Mouse (Mus musculus) left cerebral cortex, postnatal 14 days (tissue): ENCODE results near the gene Nucb1. TPM values are rescaled to one million over a fixed set of nuclear protein-coding genes. Genes with fewer than 3 reads are reported as not detected.
"Not testable (repeated sequence)": the region's sequence is repeated elsewhere in the genome, so short reads cannot be mapped to it uniquely, and the experiment has no call there.

Experiments
- DNase-seq, 2 experiments: peaks; one replicate each; pipeline ENCODE4 v3.0.0; 2021 to 2022; ENCODE audit warnings: low spot score in 2 of 2, mixed read lengths in 1 of 2
- intact Hi-C: fragments of 180-260 bp; cut with DNase I; formaldehyde crosslinking; loops from one replicate; pipeline ENCODE4 v1.15.1; 2025
- long read RNA-seq, 2 experiments: library from polyadenylated mRNA; stranded (forward); transcript quantifications; one replicate each; pipeline ENCODE4 v2.0.0; 2021
- total RNA-seq, 2 experiments: library from RNA; stranded (reverse); gene quantifications; 2 replicates each; pipeline ENCODE4 v1.2.3; 2021

The Nucb1 gene
- total RNA-seq: 100 to 1,000 TPM; 109 to 110 TPM
- long read RNA-seq, experiment 1, full-length matches to known transcripts: 164 of 191 reads
- long read RNA-seq, experiment 1, partial matches to known transcripts: 11 of 191 reads
- long read RNA-seq, experiment 1, other reads (novel, unspliced or antisense): 16 of 191 reads
- long read RNA-seq, experiment 2, full-length matches to known transcripts: 157 of 170 reads
- long read RNA-seq, experiment 2, partial matches to known transcripts: 9 of 170 reads
- long read RNA-seq, experiment 2, other reads (novel, unspliced or antisense): 4 of 170 reads

DNA sequence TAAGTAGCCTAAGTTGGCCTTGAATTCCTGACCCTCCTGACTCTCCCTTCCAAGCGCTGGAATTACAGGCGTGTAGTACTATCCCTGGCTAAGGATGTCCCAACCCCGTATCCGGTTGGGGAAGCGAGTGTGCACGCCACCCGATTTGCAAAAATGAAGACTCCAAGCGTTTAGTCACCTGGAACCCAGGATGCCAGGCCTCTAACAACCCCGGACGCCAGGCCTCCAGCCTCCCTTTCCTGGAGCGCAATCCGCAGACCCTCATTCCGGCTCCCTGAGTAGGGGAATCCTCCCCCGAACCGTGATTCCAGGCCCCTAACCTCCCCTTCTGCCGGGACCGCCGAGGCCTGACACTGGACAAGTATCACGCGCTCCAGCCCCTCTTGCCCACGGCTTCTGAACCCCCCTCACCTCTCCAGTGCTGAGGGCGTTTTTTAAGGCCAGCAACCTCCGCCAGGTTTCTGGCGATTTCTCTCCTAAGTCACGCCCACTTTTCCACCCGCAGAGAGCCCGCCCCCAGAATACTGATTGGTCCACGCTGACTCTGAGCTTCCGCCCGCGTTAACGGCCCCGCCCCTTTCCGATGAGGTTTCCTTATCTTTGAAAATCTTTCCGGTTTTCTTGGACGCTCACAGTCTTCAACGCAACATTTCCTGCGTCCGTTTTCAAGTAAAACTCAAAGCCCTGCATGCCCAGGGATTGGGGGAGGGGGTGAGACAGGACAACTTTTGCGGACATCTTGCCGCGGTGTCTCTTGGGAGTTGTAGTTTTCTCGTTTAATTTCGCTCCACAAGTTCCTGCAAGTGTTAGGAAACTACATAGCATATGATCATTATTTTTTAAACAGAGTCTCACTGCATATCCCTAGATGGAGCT lies at the start of gene Nucb1:
Nucb1 (minus strand) TSS at position 495 of the 876 bp plus-strand sequence.
- peak; percentile 86 to 88 for DNase-seq
- intact Hi-C loops: no loop called here

DNA sequence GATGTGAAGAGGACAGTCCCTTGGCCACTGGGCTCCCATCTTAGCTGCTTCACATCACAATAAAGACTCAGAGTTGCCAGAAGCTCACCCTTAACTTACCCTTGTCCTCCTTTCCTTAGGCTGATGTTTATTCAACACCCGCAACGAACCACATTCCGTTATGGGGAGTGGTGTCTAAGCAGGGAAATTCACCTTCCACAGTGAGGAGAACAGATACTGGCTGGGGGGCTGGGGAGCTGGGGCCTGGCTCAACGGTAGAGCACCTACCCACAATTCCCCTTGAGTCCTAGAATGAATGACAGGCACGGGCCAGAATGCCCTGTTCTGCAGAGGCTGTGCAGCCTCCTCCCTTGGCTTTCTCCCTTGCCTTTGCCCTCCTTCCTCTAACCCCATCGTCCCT lies 48.7 kb upstream of the Nucb1 start:
- intact Hi-C loops: no loop called here
- DNase-seq: no peak

DNA sequence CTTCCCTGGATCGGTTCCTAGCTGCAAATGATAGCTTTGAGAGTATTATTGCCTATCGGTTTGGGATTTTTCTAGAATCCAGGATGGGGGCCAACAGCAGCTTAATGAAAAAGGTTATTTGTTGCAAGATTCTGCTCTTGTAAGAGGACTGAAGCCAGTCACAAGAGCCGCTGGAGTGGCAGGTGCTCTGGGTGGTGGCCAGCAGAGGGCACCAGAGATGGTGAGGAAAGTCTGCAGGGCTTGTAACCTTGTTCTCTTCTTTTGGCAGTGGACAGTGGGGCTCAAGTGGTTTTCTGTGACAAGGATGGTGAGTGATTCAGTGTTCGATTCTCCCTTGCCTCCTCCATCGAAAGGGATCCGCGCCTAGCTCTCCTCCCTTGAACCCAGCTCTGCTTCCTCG lies 45.6 kb upstream of the Nucb1 start:
- peak; percentile 53 to 72 for DNase-seq
- intact Hi-C loops: no loop called here

DNA sequence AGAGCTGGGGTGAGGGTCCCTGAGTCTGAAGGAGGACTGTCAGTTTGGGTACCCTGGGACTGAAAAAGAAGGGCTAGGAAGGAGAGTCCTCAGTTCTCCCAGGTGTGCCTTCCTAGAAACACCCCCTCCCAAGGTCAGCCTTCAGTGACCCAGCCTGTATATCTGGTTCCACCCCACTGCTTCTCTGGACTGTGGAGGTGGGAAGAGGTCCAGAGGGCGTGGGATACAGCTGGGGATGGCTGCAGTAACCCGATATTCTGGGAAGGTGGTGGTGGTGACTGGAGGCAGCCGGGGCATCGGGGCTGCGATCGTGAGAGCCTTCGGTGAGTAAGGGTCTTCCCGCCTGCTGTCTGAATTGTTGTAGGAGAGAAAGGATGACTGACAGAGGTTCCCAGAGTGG lies 44.5 kb upstream of the Nucb1 start, which contains the start of gene Hsd17b14:
Hsd17b14 (plus strand) TSS at position 150 of the 400 bp plus-strand sequence.
- DNase-seq: no peak
- intact Hi-C loops: no loop called here

DNA sequence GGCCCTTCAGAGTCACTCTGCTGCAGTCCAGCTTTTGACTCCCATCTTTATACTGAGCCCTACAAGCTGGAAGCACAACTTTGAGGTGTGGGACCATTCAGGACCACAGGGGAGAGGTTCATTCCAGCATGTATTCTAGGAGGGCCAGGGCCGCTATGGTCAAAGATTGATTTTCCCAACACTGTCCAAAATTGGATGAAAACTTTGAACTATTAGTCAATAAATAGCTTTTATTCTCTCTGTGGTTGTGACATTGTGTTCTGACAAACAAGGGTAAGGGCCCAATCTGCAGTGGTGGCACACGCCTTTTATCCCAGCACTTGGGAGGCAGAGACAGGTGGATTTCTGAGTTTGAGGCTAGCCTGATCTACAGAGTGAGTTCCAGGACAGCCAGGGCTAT lies 43.8 kb upstream of the Nucb1 start:
- intact Hi-C loops: no loop called here
- no peak for DNase-seq

DNA sequence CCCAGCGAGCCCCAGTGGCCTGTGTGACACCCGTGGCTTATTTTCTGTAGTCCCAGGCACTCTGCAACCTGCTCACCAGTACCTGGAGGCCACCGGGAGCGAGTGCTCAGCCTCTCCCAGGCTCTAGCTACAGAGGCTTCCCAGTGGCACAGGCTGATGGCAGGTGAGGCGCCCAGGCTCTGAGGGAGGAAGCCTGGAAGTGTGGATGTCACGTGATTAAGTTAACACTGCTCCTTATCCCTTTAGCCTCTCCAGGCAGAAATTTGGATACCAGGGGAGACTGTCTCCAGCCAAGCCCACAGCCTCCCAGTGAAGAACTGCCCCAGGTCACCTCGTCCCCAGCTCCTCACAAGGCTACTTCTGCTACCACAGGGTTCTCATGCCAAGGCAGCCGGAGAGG lies 43.3 kb upstream of the Nucb1 start:
- DNase-seq: no peak
- intact Hi-C loops: no loop called here

DNA sequence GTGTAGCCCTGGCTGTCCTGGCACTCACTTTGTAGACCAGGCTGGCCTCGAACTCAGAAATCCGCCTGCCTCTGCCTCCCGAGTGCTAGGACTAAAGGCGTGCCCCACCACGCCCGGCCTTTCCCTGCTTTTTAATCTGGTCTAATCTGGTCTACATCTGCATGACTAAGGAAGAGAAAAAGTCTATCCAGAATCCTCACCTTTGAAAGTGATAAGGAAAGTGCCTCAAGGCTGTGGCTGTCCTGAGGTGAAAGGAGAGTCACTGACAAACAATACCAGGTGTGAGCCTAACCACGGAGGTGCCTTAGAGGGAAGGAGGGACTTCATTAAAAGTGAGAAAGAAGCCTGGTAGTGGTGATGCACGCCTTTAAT lies 41.3 kb upstream of the Nucb1 start:
- no peak for DNase-seq
- intact Hi-C loops: no loop called here

DNA sequence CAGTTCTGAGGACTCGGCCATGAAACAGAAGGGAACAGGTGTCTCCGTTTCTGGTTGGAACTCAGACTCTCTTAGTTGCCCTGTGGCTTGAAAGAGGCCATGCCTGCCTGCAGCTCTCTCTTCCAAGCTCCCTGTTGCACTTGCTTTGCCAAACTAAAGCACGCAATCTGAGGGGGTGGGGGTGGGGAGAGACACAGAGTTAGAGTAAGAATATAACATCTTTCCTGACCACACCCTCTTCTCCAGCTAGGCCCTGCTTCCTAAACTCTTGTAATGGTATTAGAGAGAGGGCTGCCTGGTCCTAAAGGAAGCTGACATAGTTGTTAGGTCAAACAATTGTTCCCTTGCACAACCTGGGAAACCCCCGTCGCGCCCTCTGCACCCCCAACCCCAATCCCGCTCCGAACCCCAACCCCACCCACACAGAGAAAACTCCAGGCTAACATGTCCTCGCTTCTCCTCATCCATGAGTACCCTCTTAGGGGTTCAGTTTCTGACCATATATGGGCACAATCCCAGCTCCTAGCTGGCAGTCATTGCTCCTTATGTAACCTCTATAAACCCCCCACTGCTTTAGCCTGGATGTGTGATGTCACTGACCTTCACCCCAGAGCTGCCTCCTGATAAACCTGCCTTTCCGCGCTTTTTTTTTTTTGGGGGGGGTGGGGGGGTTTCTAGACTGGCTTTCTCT lies 40.8 kb upstream of the Nucb1 start:
- DNase-seq: no peak
- intact Hi-C loops: no loop called here

DNA sequence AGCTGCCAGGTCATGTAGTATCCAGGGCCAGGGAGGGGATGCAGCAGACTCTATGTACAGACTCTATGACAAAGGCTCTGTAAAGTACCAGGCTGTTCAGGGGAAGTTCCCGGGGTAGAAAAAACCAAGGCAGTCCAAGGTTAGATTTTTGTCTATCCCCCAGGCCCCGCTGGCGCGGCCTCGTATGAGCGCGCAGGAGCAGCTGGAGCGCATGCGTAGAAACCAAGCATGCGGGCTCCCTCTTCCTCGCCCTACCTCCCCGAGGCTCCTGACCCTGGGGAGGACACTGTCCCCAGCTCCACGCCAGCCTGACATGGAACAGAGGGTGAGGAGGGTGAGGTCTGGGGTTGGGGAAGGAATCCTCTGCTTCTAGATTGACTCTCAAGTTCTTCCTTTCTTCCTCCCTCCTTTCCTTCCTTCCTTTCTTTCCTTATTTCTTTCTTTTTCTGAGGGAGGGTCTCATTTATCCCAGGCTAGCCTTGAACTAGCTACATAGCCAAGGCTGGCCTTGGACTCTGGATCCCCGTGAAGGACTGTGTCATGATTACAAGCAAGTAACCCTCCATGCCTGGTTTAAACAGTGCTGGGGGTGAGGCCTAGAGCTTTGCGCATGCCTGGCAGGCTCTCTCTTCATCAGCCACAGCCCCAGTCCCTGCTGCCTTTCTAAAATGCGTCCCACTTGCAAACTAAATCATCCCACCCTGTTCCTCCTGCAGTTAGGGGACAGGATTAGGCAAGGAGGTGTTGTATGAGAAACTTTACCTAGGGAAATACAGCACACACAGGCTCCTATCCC lies 39.6 kb upstream of the Nucb1 start:
- DNase-seq: no peak
- intact Hi-C loops: no loop called here

DNA sequence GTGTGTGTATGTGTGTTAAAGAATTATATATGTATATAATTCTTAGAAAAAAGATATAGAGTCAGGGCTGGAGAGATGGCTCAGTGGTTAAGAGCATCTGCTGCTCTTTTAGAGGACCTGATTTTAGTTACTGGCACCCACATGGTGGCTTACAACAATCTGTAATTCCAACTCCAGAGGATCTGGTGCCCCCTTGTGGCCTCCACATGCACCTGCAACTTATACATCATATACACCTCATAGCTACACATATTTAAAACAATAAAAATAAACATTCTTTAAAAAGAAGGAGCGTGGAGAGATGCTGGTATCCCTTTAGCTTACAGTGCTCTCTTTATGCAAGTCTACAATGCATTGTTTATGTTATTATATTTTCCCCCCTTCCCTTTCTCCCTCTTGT lies 34.3 kb upstream of the Nucb1 start:
- DNase-seq: no peak
- intact Hi-C loops: no loop called here

DNA sequence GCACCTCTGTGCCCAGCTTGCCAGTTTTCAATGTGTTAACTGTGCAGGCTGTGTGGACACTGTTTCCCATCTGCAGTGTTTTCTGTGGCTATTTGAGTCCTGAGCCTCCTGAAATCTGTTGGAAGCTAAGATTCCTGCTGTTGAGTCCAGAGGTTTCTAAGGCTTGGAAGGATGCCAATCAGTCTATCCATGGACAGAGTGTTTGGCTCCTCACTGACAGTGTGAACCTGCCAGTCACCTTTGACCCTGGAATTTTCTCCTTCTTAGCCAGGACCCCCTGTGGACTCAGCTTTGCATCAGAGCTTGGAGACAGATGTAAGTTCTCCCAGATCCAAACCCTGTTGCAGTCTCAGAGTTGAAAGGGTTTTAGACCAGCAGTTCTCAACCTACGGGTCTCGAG lies 30.0 kb upstream of the Nucb1 start:
- intact Hi-C loops: no loop called here
- DNase-seq: no peak

DNA sequence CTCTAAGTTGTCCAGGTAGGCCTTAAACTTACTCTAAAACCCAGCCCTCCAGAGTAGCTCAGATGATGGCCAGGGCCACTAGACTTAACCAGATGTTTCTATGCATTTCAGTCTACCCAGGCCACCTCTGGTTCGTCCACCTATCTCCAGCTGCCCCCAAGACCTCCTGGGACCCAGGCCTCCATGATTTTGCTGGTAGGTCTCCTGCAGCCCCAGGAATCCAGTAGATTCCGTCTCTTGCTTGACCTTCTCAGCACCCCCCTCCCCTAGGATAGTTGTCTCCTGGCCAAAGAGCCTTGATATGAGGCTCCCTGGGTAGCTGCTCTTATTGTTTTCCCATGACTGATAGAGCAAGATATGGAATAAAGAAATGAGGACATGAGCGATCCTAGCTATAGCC lies 28.9 kb upstream of the Nucb1 start:
- intact Hi-C loops: no loop called here
- DNase-seq: no peak

DNA sequence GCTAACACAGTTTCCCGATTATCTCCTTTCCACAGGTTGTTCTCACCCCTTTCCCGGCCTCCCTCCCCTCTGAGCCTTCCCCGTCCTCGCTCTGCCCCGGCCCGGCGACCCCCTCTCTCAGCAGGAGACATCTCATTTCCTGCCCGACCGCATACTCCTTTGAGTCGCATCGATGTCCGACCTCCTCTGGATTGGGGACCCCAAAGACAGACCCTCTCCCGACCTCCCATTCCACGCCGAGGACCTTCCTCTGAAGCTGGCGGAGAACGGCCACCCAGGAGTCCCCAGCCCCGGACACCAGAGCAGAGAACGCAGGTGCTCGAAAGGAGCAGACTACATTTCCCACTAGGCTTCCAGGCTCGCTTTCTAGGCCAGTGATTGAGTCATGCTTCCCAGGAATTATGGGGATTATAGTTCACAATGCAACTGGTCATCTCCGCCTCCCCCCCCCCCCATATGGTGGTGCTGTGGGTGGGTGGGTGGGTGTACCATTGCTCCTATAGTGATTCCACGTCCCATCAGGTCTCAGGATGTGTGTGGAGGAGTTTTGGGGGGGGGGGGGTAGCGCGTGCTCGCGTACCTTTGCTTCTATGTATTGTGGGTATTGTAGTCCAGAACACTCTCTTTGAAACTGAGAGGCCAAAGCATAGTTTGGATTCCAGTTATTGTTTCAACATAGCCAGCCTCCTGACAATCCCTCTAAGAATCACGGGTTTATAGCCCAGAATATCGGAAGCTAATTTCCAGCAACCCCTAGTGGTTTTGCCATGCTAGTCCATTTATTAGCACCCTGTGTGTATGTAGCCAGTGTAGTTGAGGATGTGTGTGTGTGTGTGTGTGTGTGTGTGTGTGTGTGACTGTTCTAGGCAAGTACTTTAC lies 28.2 kb upstream of the Nucb1 start:
- intact Hi-C loops: no loop called here

DNA sequence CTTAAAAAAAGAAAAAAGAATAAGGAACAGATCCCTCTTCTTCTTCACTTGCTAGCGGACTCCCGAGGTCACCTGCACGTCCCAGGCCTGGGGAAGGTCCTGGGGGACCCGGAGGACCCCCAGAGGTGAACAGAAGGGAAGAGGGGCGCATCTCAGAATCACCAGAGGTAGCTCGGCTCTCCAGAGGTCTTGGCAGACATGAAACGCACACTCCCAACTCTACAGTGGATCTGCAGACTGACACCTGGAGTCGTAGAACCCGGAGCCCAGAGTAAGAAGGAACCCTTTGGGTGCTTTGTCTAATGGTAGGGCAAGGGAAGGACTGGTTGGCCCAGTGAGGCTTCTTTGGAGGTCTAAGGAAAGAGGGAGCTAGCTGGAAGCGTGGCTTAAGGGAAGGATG lies 27.4 kb upstream of the Nucb1 start:
- DNase-seq: no peak
- intact Hi-C loops: no loop called here

More for the DNA sequence above, 28.2 kb upstream of the Nucb1 start:
- DNase-seq: peak; percentile 71 to 73

DNA sequence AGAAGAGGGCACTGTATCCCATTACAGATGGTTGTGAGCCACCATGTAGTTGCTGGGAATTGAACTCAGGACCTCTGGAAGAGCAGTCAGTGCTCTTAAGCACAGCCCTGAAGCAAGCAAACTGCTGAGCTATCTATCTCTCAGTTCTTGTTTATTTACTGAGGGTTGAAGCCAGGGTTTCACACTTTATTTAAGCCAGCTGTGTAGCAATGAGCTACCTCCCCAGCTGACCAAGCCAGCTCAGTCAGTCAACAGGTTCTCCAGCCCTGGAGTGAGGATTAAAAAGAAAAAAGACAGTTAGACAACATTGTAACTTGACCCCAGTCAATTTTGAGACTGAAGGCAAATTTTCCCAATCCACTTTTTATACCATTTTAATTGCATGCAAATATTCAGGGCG lies 25.5 kb upstream of the Nucb1 start:
- no peak for DNase-seq
- intact Hi-C loops: no loop called here

DNA sequence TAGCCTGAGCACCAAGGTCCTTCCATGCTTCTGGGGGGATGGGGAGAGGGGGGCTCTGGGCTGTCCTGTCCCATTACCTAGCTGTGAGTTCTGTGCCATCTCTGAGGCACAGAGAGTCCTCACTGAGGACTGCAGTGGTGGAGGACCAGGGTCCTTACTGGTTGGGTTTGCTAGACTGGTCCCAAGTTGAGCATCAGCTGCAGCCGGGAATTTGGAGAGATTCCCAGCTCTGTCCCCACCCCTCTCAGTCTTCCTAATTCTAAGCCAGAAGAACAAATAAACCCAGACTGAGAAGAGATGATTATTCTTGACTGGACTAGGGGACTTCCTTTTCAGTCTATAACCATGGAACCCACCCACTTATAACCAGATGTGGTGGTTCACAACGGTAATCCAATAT lies 20.4 kb upstream of the Nucb1 start:
- intact Hi-C loops: no loop called here

DNA sequence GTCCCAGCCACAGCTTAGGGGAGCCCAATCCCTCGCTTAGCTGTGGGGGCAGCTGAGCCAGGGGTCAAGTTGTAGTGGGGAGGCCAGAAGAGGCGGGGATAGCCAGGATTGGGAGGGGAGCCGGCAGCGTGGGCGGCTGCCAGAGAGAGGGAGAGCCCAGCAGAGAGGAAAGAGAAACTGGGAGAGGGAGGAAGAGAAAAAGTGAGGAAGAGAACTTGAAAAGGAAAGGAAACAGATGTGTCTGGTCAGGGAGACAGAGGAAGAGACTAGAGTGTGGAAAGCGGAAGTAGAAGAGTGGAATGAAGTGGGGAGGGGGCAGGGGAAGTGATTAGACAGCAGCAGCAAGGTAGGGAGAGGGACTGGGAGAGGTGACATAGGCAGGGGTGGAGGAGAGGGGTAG lies 19.3 kb upstream of the Nucb1 start:
- DNase-seq: no peak
- intact Hi-C loops: no loop called here

More for the DNA sequence above, 20.4 kb upstream of the Nucb1 start:
- DNase-seq: no peak

DNA sequence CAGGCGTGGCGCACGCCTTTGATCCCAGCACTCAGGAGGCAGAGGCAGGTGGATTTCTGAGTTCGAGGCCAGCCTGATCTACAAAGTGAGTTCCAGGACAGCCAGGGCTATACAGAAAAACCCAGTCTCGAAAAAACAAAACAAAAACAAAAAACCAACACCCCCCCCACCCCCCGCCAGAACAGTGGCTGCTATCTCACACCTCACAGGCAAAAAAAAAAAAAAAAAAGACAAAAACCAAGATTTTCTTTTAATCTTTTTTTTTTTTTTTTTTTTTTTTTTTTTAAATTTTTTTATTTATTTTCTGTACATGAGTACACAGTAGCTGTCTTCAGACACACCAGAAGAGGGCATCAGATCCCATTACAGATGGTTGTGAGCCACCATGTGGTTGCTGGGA lies 17.0 kb upstream of the Nucb1 start:
- DNase-seq, intact Hi-C loops: not testable (repeated sequence)
